Mouse (Mus musculus) ovary, adult 18-20 months (tissue): Measurements from ENCODE around the gene Tm9sf3.

Source experiments
- DNase-seq: peaks from one replicate; pipeline ENCODE4 v3.0.0; 2022; ENCODE audit warnings: low spot score, mixed read lengths

Tm9sf3 gene

DNA sequence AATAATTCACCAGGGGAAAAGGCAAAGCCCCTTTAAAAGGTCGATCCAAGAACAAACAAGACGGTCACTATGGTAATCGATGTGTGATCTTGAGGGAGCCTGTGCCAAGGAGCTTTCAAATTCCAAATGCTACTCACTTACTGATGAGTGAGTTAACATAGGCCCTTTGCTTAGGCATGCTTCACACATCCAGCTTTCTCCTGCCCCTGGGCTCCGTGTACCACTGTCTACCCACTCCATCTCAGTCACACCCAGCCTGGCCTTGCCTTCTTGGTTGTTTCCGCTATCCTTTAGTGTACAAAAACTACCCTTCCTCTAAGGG lies 97.9 kb downstream of the Tm9sf3 start:
- no peak for DNase-seq

DNA sequence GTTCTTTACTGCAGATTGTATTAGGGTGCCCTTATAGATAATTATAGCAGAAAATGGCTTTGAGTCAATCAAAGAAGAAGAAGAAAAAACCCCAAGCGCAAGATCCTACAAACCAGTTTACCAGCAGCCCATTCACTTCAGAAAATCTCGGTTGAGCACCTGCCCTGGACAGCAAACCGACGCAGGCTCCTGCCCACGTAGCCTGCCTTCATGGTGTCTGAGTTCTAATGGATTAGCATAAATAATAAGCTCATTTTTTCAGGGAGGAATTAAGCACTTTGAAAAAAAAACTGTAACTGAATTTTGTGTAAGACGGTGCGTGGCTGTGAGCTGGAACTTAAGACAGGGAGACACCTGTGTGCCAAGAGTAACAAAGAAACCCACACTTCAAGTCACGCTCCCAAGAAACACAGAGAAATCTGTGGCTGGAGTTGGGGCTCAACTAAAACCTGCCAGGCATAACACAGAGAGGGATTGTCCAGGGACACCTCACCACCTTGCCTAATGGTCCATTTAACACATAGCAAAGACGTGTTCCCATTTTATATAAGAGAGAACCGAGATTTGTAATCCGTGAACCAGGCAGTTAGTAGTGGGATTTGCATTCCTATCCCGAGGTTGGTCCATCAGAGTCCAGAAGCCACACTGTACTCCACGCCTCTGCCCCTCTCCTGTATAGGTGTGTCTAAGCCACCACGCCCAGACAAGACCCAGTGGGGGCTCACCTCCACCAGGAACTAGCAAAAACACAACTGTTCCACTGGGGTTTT lies 98.5 kb downstream of the Tm9sf3 start:
- DNase-seq, result no peak

DNA sequence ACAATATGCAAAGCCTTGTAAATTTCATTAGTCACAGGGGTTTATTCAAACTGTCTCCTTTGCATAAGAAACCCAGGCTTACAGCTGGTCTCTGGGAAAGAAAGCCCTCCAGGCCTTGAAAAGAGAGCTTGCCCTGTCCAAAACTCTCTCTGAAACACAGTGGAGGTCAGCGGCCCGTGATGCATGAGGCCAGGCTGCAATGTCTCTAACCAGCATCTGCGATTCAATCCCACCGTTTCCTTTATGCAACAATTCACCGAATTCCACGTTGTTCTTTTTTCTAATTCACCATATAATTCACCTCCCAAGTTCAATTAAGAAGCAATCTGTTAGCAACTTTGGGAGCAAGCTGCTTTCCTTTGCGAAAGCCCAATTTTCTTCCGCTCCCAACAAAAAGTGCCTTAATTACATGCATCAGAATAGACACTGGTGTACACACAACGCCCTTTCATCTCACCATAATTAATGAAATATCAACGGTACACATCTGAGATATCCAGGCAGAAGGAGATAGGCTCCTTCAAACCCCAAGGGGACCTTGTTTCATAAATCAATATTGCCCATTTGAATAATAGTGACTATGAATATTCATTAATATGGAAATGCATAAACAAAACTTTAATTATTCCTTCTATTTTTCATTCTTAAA lies 99.2 kb downstream of the Tm9sf3 start:
- no peak for DNase-seq
